Mouse (Mus musculus) ES-Bruce4 (cell line): ENCODE measurements around the gene Bmp10.

ENCODE experiments used
- CTCF ChIP-seq: IDR thresholded peaks from one replicate; pipeline ENCODE4 v1.8.1; 2011; ENCODE audit warnings: low read depth, low read length
- POLR2A ChIP-seq: IDR thresholded peaks from one replicate; pipeline ENCODE4 v1.8.1; 2011; ENCODE audit warnings: low read length; ENCODE audit not compliant: insufficient read depth

- TF ChIP-seq CTCF, result peak; percentile 22
- no peak for TF ChIP-seq POLR2A
Measured at GRCm38 (mm10) chr6:87383926-87384691, 44.7 kb upstream of the Bmp10 start.
